Mouse (Mus musculus): ENCODE data around the gene Gp9.
"Not testable (repeated sequence)": the region's sequence is repeated elsewhere in the genome, so short reads cannot be mapped to it uniquely, and the experiment has no call there.

The Gp9 gene

DNA sequence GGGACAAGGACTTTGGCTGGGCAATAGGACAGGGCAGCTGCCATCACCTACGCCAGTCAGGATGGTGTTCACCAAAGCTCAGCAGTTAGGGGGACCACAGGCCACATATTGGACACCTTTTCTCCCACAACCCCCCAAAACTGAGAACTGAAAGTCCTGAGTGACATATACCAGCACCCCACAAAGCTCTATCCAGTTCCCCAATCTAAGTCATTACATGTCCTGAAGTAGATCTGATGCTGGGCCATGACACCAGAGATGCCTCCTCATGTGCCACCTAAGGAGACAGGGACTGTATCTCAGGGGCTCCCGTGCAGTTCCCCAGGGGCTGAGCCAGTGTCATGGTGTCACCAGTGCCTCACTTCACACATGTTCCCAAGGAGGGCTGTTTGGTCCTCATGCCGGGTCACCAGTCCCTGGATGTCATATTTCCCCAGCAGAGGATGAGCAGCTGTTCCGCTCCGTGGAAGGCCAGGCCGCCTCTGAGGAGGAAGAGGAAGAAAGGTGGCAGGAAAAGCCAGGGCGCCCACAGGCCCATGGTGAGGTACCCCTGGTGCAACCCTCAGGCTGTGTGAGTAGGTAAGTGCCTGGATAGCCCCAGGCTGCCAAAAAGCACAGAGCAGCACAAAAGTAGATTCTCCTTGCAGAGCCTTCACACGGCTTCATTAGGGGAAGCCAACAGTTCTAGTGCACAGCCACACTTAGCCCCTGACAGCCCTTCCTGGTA is 27.5 kb upstream of the Gp9 start:
- DNase-seq, result no peak

DNA sequence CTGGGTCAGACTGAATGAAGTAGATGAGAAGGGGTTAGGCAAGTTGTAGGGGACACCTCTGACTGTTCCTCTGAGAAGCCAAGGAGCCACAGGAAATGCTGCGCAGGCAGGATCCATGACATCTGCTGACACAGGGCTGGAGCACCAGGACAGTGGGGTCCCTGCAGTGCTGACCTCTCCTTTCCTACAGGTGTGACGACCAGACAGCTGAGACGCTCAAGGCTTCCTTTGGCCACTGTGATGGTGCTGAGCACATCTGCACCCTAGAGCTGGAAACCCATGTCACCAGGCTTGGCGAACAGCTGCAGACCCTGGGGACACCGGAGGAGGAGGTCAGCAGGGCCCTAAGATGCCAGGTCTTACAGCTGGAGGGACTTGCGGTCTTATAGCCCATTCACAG is 26.3 kb upstream of the Gp9 start:
- no peak for DNase-seq

DNA sequence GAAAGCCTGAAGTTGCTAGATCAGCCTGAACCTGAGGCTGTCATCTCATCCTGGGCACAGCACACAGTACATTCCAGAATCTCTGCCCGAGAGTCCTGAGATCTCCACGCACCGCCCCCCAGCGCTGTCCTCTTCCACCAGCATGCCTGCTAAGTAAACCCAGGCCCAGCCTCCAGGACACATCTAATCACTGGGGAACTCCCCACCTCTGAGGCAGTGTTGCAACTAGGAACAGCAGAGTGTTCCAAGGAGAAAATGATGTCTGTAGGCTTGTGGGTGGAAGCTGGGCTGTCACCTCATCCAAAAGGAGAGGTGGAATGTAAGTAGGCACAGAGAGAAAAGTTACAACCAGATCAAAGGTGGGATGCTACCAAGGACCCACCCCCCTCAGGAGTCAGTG is 22.7 kb upstream of the Gp9 start:
- peak; percentile 22 for DNase-seq

DNA sequence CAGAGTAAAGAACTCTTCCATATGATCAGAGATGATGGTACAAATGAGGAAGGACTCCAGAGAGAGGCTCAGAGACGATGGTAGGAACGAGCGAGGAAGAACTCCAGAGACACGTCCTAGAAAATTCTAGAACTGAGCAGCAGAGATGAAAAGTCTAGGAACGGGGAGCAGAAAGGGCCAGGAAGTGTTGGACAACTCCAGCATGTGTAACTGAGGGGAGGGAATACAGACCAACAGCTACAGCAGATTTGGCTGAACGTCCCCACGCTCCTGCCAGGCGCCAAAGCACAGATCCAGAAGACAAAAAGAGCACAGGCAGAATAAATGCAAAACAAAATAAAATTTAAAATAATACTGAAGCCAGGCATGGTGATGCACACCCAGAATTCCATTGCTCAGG is 21.0 kb upstream of the Gp9 start:
- DNase-seq, result no peak

DNA sequence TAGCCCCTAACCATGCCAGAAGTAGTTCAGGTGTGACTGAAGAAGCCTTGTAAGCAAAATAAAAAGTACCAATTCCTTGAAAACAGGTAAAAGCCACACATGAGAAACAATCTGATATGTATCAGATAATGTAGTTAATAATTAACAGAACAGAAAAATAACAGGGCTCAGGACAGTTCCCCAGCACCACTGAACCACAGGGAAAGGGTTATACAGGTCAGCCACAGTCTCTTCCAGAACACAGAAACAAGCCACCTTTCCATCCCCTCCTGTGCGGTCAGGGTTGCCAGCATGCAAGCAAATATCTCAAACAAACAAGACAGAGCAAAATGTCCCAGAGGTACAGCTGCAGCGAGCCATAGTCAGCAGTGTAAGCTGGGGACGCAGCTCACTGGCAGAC is 18.5 kb upstream of the Gp9 start:
- DNase-seq, result no peak

DNA sequence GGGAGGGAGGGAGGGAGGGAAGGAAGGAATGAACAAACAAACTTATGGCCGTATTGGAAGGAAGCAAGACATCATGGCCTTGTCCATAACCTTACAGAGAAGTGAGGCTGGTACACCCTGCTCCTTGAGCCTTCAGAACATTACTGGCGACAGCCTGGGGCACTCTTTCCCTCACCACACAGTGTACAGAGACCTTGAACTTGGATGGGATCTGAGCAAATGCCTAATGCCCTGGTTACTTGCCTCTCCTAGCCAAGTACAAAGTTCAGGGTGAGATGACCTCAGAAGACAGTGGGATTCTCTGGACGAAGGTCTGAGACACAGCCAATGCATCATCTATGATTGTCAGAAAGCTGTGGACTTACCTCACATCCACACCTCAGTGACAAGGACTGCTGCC is 18.0 kb upstream of the Gp9 start:
- no peak for DNase-seq

DNA sequence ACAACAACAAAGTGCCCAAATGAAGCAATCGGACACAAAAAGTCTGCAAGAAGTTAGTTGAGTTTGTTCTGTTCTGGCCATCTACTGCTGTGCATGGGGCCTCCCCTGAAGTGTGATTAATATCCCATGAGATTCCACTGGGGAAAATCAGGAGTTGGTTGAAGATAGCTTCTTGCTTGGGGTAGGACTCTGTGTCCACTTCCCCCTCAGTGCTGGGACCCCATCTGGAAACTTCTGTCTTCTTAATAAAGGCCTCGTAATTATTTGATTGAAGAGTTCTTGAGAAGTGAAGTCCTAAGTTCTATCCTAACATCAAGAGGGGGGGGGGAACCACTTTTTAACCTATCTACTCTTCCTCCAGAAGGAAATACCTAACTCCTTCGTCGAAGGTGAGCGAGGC is 15.7 kb upstream of the Gp9 start:
- DNase-seq, result no peak

DNA sequence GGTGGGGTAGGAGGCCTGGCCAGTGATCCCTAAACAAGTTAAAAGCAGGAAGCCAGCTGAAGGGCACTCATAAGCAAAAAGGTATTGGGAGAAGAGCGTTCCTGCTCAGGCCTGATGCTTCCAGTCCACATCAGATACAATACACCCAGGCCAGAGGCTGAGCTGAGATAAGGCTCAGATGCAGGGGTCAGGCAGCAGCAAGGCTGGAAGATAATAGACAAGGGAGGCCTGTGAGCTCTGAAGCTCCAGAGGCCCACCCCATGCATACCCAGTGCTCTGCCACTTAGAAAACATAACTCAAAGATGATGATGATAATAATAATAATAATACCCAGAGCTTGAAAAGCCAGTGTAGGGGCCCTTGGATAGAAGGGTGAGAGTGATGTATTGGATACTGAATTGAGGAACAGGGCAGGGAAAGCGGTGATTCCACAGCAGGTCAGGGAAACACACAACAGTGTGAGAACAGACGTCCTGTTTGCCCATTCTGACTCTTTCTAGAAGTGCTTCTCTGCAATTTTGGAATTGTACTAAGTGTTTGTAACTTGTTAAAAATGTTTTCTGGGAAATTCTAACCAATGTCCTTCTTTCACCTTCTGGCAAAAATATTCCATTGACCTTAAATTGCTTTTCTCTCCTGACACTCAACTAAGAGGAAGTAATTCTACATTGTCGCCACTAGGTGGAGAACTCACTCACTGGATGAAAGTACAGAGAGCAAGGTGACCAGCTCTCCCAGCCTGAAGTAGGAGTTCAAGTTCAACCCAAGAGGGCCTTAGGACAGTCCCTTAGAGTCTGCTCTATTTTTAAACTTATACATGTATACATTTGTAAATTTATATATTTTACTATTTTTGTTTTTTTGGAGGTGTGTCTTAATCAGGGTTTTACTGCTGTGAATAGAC is 14.2 kb upstream of the Gp9 start:
- peak; percentile 70 for DNase-seq

DNA sequence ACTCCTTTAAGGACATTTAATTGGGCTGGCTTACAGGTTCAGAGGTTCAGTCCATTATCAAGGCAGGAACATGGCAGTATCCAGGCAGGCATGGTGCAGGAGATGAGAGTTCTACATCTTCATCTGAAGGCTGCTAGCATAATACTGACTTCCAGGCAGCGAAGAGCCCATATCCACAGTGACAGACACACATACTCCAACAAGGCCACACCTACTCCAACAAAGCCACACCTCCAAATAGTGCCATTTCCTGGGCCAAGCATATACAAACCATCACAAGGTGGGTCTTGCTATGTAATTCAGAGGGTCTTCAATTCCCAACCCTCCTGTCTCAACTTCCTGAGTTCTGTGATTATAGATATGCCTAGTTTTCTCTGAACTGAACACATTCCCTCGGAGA is 13.6 kb upstream of the Gp9 start:
- not testable (repeated sequence) for DNase-seq

DNA sequence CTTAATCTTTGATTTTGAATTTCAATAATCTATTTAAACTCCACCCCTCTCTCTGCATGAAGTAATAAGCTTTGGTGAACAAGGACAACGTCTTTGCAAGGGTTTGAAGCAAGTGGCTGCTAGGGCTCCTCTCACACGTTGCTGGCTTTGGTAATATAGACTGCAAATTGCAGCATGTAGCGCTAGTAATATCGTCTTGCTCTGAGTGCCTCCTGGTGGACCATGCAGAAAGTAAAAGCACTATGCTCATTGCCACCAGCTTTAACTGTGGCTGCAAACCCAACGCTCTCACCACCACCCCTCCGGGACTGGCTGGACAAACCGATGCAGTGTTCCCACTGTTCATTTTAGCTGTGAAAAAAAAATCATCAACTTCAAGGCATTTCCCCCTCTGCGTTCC is 7.2 kb upstream of the Gp9 start:
- DNase-seq, result peak; percentile 35

DNA sequence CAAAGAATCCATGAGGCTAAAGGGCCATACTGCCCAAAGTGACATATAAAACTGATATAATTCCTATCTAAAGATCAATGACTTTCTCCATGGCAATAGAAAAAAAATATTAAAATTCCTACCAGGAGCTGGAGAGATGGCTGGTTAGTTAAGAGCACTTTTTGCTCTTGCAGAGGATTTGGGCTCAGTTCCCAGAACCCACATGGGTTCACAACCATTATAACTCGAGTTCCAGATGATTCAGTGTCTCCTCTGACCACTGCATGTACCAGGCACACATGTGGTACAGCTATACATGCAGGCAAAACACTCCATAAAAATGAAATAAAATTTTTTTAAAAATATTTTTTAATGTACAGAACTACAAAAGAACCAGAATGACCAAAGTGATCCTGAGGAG is 3.4 kb upstream of the Gp9 start:
- DNase-seq, result no peak

DNA sequence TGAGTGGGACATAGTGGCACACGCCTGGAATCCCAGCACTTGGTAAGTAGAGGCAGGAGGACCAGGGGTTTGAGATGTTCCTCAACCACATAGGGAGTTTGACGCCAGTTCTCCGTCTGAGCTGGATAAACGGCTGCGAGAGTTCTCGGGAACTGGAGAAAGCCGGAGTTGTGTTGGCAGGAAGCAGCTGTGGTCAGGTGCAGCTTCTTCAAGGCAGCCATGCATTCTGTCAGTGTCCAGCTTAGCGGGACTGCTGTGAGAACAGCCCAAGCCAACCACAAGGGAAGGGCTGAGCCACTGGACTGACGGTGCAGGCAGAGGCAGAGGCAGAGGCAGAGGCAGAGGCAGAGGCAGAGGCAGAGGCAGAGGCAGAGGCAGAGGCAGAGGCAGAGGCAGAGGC is 3.0 kb upstream of the Gp9 start:
- DNase-seq, result no peak

DNA sequence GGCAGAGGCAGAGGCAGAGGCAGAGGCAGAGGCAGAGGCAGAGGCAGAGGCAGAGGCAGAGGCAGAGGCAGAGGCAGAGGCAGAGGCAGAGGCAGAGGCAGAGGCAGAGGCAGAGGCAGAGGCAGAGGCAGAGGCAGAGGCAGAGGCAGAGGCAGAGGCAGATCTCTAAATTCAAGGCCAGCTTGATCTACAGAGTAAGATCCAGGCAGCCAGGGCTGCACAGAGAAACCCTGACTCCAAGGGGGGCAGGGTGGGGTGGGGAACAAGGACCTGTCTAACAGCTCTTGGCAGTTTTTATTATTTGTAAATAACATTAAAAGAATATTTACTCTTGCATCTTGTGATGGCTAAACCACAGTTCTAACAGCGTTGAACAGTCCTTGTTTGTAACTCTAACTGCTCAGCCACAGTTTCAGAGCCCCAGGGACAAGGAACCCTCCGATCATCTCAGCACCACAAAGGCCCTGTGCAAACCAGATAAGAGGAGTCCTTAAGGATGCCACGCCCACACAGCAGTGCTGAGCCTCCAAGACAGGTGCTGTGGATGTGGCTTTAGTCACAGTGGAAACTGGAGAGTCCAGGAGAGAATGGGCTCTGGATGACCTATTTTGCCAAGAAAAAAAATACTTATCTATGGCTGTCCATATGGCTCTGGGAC is 2.2 kb upstream of the Gp9 start:
- no peak for DNase-seq

DNA sequence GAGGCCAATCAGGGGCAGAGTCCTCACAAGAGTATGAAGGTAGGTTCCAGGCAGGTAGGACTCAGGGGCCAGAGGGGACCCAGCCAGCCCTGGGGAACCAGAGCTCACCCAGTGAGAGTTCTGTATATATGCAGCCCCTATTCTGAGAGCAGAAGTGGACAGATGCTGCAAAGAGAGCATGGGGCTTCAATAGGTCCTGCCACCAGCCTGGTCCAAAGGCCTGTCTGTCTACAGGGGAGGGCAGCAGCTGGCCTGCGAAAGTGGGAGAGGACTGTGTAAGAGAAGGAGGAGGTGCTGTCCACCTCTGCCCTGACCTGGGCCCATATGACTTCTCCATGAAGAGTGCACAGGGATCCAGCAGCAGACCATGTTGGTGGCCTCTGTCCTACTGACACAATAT is 1.2 kb upstream of the Gp9 start:
- DNase-seq, result no peak

DNA sequence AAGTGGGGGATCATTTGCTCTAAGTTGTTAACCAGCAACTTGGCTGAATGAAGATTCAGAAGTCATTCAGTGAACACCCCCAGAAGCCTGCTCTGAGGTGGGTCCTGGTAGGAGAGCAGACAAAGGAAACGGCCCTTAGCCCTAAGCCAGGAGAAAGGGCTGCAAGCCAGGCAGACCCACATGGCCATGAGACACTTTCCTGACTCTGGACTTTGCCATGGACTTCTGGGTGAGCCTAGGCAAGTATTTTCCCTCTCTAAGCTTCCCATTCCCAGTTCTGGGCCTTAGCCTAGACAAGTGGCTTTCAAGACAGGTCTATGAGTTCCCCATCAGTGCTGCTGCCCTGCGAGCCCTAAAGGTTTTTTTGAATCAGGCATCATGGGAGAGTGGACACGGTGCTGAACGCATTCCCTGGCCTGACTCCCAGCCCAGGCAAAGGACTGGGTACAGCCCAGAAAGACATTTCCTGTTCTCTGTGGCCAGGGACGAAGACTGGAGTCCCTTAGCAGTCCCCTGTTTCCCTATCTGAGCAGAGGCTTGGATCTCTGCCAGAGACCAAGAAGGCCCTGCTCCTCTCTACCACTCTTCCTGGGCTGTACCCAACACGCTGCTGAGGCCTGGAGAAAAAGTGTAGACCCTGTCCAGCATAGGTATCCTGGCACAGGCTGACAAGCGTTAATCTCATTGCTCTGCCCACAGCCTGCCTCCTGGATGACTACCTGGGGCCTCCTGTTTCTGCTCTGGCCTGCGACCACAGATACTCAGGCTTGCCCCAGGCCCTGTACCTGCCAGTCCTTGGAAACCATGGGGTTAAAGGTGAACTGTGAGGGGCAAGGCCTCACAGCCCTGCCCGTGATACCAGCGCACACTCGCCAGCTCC is 662 bp downstream of the Gp9 start:
- no peak for DNase-seq

DNA sequence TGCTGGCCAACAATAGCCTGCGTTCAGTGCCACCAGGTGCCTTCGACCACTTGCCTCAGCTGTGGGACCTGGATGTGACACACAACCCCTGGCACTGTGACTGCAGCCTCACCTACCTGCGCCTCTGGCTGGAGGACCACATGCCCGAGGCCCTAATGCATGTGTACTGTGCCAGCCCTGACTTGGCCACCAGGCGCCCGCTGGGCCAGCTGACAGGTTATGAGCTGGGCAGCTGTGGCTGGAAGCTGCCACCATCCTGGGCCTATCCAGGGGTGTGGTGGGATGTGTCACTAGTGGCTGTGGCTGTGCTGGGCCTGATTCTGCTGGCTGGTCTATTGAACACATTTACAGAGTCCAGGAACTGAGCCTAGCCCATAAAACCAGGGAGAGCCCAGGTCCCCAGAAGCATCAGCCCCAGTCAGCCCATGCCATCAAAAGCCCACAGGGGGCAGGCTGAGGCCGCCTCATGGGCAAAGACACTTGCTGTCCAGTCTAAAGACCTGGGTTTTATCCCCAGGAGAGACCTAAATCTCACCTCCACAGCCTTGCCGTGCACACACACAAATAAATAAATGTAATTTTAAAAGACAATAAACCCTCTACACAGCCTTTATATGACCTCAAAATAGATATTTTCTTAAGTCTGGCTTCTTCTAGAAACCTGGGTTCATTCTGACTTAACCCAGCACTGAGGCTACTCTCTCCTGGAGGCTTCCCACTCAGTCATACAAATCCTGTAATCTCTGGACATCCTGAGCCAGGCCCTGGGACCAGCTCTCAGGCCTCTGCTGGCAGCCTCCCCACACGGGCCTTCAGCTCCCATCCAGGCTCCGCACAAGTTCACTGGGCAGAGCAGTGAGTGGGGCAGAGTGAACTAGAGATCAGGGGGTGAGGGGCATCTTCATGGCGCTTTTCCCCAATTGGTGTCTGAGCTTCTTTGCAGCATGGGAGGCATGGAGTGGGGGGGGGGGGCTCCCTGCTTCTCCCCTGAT is 1.6 kb downstream of the Gp9 start:
- no peak for DNase-seq

DNA sequence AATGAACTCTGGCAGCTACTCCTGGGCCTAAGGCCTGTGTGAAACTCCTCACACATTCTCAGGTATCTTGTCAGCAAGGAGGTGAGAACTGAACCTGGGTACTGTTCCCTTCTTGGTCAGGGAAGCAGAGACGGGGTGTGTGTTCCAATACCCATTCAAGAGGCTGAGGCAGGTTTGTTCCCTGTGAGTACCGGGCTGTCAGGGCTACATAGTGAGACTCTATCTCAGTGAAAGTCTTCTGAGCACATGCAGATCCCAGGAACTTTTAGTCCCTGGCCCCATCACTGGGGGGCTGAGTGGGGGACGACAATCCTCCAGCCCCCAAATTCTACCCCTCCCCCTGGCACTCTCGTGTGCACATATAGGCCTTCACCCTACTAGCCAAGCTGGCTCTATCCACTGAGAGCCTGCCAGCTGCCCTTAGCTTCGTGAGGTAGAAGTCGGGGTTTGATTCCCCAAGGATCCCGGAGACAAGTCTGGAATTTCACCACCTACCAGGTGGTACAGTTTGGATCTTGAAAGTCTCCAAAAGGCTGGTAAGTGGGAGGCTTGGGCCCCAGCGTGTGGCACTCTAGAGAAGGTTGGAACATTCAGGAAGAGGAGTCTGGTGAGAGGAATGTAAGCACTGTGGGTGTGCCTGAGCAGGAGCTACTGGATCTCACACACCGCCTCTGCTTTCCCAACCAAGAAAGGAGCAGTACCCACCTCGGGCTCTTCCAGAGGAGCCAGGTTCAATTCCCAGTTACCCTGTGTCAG is 2.9 kb downstream of the Gp9 start:
- no peak for DNase-seq

DNA sequence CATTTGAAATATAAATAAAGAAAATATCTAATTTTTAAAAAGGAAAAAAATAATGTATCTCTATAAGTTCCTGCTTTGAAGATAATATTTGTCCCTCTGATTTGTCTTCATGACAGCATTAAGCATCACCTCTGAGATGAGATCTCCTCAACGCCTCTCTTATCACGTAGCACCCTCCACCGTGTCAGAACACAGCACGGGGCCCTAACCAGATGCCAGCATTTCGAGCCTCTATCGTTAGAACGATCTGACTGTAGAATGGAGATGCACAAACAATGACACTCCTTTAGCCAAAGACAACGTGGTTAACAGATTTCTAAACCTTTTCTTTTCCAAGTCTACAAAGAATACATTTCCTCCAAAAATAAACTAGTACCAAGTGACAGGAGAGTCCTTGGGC is 6.2 kb downstream of the Gp9 start:
- no peak for DNase-seq

DNA sequence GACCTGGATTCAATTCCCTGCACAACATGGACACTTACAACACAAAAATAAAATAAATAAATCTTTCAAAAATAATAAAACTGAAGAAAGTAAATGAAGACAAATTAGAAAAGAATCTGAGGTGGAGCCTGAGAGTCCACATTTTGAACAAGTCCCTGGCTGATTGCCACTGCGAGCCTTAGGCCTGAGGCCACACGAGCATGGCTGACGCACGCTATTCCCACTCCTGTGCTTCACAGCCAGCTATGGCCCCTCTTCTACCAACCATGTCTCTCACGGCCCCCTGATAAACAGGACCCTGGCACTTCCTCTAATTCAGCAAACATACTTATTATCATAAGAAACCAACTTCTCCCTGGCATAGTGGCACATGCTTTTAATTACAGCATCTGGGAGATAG is 8.7 kb downstream of the Gp9 start:
- DNase-seq, result no peak

DNA sequence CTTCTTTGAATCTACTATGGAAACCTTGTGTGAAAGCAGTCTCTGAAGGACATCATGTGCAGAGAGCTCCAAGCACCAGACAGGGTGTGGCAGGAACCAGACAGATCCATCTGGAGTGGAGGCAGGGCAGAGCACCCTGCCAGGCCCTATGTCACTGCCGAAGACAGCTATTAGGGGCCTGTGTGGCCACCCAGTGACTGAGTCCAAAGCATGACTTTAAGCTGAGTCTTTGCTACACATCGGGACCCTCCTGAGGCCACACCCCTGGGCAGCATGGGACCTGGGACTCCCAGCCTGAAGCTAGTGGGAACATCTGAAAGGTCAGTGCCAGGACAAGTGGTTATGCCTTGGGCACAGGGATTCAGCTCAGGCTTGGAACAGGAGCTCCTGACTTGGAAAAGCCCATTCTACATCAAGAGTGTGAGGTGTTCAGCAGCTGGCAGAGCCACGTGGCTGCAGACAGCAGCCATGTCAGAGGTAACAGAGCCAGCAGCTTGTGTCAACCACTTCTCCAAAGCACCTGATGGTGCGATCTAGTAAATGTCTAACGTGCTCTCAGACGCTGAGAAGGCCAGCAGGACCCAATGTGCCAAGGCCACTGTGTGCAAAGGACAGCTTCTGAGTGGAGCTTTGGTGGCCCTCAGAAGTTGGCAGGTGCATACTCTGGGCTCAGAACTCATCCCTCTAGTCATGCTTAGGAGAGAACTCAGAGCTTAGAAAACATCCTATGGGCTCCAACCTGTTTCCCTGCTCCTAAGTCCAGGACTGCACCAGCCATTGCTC is 9.4 kb downstream of the Gp9 start:
- peak; percentile 33 for DNase-seq
